Mouse (Mus musculus) small intestine, adult 2 months (tissue): Measurements from ENCODE around the gene Cmtm7.

Experiments used
- CTCF ChIP-seq: fragments of 200-500 bp; IDR thresholded peaks from 2 replicates; pipeline ENCODE4 v1.5.1; 2012; ENCODE audit warnings: low read depth, mild to moderate bottlenecking, control low read depth, inconsistent platforms, low read length, moderate library complexity, mixed read lengths; ENCODE audit not compliant: insufficient replicate concordance, insufficient read length; ENCODE audit errors: extremely low read depth
- POLR2A ChIP-seq: fragments of 200-500 bp; IDR thresholded peaks from 2 replicates; pipeline ENCODE4 v1.6.1; 2012; ENCODE audit warnings: low read depth, mild to moderate bottlenecking, control low read depth, inconsistent platforms, low read length, moderate library complexity

DNA sequence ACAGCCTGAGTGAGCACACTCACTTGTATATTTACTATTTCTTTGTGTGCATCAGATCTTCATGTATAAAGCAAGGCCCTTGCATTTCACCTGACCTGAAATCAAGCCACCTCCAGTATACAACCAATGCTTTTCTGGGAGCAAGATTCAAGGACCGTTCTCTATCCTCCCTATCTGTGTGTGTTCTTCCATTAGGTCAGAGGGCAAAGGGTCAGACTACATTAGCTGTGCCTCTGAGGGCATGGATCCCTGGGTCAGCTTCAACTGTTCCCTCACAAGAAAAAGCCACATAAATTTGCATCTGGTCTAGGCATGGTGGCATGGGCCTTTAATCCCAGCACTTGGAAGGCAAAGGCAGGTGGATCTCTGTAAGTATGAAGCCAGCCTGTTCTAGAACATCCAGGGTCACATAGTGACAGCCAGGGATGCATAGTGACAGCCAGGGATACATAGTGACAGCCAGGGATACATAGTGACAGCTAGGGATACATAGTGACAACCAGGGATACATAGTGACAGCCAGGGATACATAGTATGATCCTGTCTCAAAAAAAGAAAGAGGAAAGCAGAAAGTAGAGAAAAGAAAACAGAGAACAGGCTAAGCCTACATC is 45.7 kb upstream of the Cmtm7 start:
- no peak for TF ChIP-seq CTCF
- TF ChIP-seq POLR2A: no peak
